Mouse (Mus musculus) liver, adult 2 months (tissue): ENCODE data around the gene Peg3. TPM values are rescaled to one million over a fixed set of nuclear protein-coding genes. Genes with fewer than 3 reads are reported as not detected.

ENCODE experiments used
- DNase-seq: peaks from one replicate; pipeline ENCODE4 v3.0.0-alpha.2; 2011; ENCODE audit warnings: low read depth, low spot score; ENCODE audit errors: extremely low read depth
- H3K27ac ChIP-seq: fragments of 200-500 bp; replicated peaks from 2 replicates; pipeline ENCODE4 v1.5.1; 2012; ENCODE audit warnings: low read depth, mild to moderate bottlenecking, control low read depth, inconsistent platforms, low read length; ENCODE audit not compliant: insufficient read depth
- H3K27me3 ChIP-seq: fragments of 200-500 bp; 2 replicates; pipeline ENCODE4 v1.6.1; 2012; ENCODE audit warnings: mild to moderate bottlenecking, moderate library complexity, low read length, inconsistent platforms; ENCODE audit not compliant: control insufficient read depth, insufficient read depth
- H3K36me3 ChIP-seq: fragments of 200-500 bp; 2 replicates; pipeline ENCODE4 v1.6.1; 2012; ENCODE audit warnings: low read length, inconsistent platforms; ENCODE audit not compliant: control insufficient read depth, insufficient read depth
- H3K4me1 ChIP-seq: fragments of 200-500 bp; 2 replicates; pipeline ENCODE4 v1.6.1; 2011; ENCODE audit warnings: low read length; ENCODE audit not compliant: control insufficient read depth, insufficient read depth
- H3K4me3 ChIP-seq: fragments of 200-500 bp; 2 replicates; pipeline ENCODE4 v1.5.1; 2011; ENCODE audit warnings: low read depth, mild to moderate bottlenecking, control low read depth, low read length, moderate library complexity; ENCODE audit not compliant: insufficient read depth
- H3K79me2 ChIP-seq: fragments of 200-500 bp; 2 replicates; pipeline ENCODE4 v1.6.1; 2012; ENCODE audit warnings: inconsistent platforms, mild to moderate bottlenecking, low read length, moderate library complexity; ENCODE audit not compliant: control insufficient read depth, insufficient read depth
- H3K9ac ChIP-seq: fragments of 200-500 bp; 2 replicates; pipeline ENCODE4 v1.6.1; 2012; ENCODE audit warnings: low read depth, mild to moderate bottlenecking, control low read depth, inconsistent platforms, low read length
- CTCF ChIP-seq: fragments of 200-500 bp; IDR thresholded peaks from 2 replicates; pipeline ENCODE4 v1.5.1; 2011; ENCODE audit warnings: low read depth, low read length, control low read depth
- POLR2A ChIP-seq: fragments of 200-500 bp; IDR thresholded peaks from 2 replicates; pipeline ENCODE4 v1.6.1; 2011; ENCODE audit warnings: low read length, control low read depth; ENCODE audit not compliant: insufficient read depth; ENCODE audit errors: extremely low read depth
- WGBS: fragments of 180-500 bp; shearing (Covaris S2); methylation state at CpG from one replicate; pipeline ENCODE4 v1.1.7; 2018; 5-methylcytosine and 5-hydroxymethylcytosine counted together
- polyA plus RNA-seq: library from polyadenylated mRNA; depleted of rRNA; stranded (reverse); fragments of >200 nt; gene quantifications from 2 replicates; pipeline ENCODE4 v1.2.3, GENCODE M21; 2012
- total RNA-seq: library from RNA; depleted of rRNA; stranded (reverse); fragments of >200 nt; gene quantifications from 2 replicates; pipeline ENCODE4 v1.2.3, GENCODE M21; 2014

The Peg3 gene
- total and polyA plus RNA-seq, 2 experiments: 1.7 to 4.2 TPM

DNA sequence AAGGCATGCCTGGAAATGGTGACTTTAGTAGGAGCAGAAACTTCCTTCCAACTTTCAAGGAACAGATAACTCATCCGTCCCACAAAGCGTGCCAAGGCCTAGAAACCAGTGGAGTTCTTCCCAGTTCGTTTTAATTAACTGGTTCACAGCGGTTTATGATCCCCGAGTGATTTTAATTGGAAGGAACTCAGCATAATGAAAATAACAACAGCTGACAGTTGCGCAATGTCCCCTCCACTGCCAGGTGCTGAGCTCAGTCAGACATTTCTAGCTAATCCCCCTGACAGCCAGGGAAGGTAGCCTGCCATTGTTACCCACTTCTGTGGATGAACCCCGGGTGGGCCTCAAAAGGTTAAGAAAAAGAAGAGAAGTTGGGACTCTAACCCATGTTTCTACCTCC lies 19.0 kb upstream of the Peg3 start:
- Histone ChIP-seq H3K9ac (no peak overlapping the region), H3K4me1 (no peaks in the 10 kb centered on the region), H3K27me3 (no peaks in the 10 kb centered on the region), H3K36me3 (no peaks in the 10 kb centered on the region), H3K4me3 (no peak overlapping the region), H3K27ac (no peak overlapping the region), H3K79me2 (no peaks in the 10 kb centered on the region)
- TF ChIP-seq POLR2A (no peak), CTCF (no peak)
- 65% methylated on average over 7 of the region's 7 CpGs for WGBS
- no peak for DNase-seq

DNA sequence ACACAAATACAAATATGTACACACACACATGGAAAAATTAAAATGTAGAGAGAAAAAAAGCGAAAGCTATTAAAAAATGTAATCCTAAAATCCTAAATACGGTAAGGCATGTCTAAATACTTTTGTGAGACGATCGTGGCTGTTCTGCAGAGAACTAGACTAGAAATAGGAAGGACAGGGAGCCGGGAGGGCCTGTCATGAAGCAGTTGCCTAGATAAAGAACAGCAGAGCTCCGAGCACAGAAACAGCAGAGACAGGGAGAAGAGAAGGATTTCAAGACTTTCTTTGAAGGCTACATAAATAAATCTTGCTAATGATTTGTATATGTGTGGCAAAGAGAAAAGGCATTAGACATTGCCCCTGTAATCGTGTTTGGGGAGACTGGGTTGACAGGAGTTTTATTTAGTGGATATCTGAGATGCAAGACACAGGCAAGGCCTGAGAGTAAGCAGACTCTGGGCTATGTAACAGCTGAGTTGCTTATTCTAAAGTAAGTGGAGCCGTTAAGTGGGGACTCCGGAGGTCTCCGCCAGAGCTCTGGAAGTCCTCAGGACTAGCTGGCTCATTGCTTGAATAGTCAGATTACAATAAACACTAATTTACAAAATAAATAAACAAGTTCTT lies 14.2 kb upstream of the Peg3 start:
- no peak overlapping the region for H3K9ac ChIP-seq
- H3K27me3 ChIP-seq: no peaks in the 10 kb centered on the region
- H3K4me3 ChIP-seq: no peak overlapping the region
- WGBS: 81% methylated on average over 10 of the region's 10 CpGs
- H3K79me2 ChIP-seq: no peaks in the 10 kb centered on the region
- no peaks in the 10 kb centered on the region for H3K4me1 ChIP-seq
- no peak overlapping the region for H3K27ac ChIP-seq
- DNase-seq: no peak
- no peak for TF ChIP-seq CTCF
- no peak for TF ChIP-seq POLR2A
- no peaks in the 10 kb centered on the region for H3K36me3 ChIP-seq

DNA sequence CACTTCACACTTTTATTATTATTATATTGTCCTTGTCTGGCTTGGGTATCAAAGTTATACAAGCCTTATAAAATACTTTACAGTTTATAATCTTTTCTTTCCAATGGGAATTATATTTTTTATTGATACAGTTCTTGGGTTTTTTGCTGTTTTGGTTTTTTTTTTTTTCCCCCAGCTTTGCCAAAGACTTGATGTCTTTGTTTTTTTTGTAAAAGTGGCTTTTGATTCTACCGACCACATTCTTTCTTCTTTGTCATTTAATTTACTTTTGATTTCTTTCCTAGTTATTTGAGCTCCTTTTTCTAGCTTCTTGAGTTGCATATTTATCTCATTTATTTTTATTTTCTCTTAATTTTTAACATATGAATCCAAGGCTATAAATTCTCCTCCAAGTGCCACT lies 5.8 kb upstream of the Peg3 start:
- H3K79me2 ChIP-seq: no peaks in the 10 kb centered on the region
- no peaks in the 10 kb centered on the region for H3K36me3 ChIP-seq
- H3K27me3 ChIP-seq: no peaks in the 10 kb centered on the region
- WGBS: 95% methylated on average over 1 of the region's 1 CpGs
- no peak overlapping the region for H3K9ac ChIP-seq
- no peaks in the 10 kb centered on the region for H3K4me1 ChIP-seq
- DNase-seq: no peak
- no peak overlapping the region for H3K27ac ChIP-seq
- TF ChIP-seq POLR2A: no peak
- no peak for TF ChIP-seq CTCF
- H3K4me3 ChIP-seq: no peak overlapping the region

DNA sequence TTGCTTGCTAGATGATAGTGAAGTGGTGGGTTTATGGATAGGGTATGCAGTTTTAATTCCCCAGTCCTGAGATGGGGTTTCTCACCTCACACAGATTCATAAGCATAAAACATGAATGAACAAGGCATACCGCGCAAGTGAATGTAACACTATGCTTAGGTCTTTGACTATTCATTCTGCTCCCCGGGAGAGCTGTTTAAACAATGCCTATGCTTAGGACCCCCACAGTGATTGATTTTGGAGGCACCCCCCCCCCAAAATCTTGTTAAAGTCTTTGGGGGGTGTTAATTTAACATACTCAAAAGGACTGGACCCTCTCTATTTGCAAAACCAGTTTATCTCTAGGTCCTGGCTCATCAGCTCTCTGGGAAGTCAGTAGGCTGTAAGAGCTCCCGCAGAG lies 1.7 kb upstream of the Peg3 start:
- Histone ChIP-seq H3K9ac (no peak overlapping the region), H3K27me3 (peaks cover 3% of the 10 kb centered on the region; the same call in 1 of the 2 replicates), H3K36me3 (no peaks in the 10 kb centered on the region), H3K4me3 (no peak overlapping the region), H3K4me1 (no peaks in the 10 kb centered on the region), H3K79me2 (no peaks in the 10 kb centered on the region), H3K27ac (no peak overlapping the region)
- 55% methylated on average over 4 of the region's 4 CpGs for WGBS
- DNase-seq: no peak
- TF ChIP-seq CTCF: no peak
- no peak for TF ChIP-seq POLR2A

GRCm38 (mm10) chr7:6731373-6731772 lies 1.1 kb upstream of the Peg3 start:
- WGBS: 50% methylated on average over 3 of the region's 3 CpGs
- TF ChIP-seq CTCF (no peak), POLR2A (no peak)

GRCm38 (mm10) chr7:6730801-6731200 lies 570 bp upstream of the Peg3 start:
- H3K27ac ChIP-seq: no peak overlapping the region
- WGBS: 44% methylated on average over 15 of the region's 15 CpGs
- DNase-seq: no peak
- H3K79me2 ChIP-seq: no peaks in the 10 kb centered on the region
- H3K27me3 ChIP-seq: peaks cover 3% of the 10 kb centered on the region; the same call in 1 of the 2 replicates
- H3K36me3 ChIP-seq: no peaks in the 10 kb centered on the region
- no peak overlapping the region for H3K9ac ChIP-seq
- no peak overlapping the region for H3K4me3 ChIP-seq
- no peaks in the 10 kb centered on the region for H3K4me1 ChIP-seq
- TF ChIP-seq POLR2A (no peak), CTCF (no peak)

More at GRCm38 (mm10) chr7:6731373-6731772, 1.1 kb upstream of the Peg3 start:
- DNase-seq: no peak
- Histone ChIP-seq H3K4me3 (no peak overlapping the region), H3K4me1 (no peaks in the 10 kb centered on the region), H3K27me3 (peaks cover 3% of the 10 kb centered on the region; the same call in 1 of the 2 replicates), H3K27ac (no peak overlapping the region), H3K79me2 (no peaks in the 10 kb centered on the region), H3K9ac (no peak overlapping the region), H3K36me3 (no peaks in the 10 kb centered on the region)
